Mouse (Mus musculus): ENCODE data around the gene Gm11627. TPM values are rescaled to one million over a fixed set of nuclear protein-coding genes. Genes with fewer than 3 reads are reported as not detected.

Gm11627 gene
- polyA plus RNA-seq (2014; fragmentation: Illumina TruSeq; extraction: RNeasy Lipid Tissue Mini Kit (QIAGEN cat#74804); ENCODE audit: low read depth, low replicate concordance) = 1.8 TPM

GRCm38 (mm10) chr11:102579165-102580033 lies at the start of gene Gm11627:
Gene Gm11627 (minus strand): TSS chr11:102579461.

GRCm38 (mm10) chr11:102604010-102604584 lies 24.8 kb upstream of the Gm11627 start, which contains the start of gene Fzd2:
Gene Fzd2 (plus strand): TSS chr11:102604396.

GRCm38 (mm10) chr11:102556031-102556715 lies 23.1 kb downstream of the Gm11627 start, which contains the start of gene Gpatch8:
Gene Gpatch8 (minus strand): TSS chr11:102556392.

Other genes with a start within 250 kb of the Gm11627 start
- gene Slc4a1, start 213.3 kb downstream of the Gm11627 start, polyA plus RNA-seq (2014; fragmentation: Illumina TruSeq; extraction: RNeasy Lipid Tissue Mini Kit (QIAGEN cat#74804); ENCODE audit: low read depth, low replicate concordance) = 8.4 TPM
- gene Rundc3a, start 186.1 kb downstream of the Gm11627 start, polyA plus RNA-seq (2014; fragmentation: Illumina TruSeq; extraction: RNeasy Lipid Tissue Mini Kit (QIAGEN cat#74804); ENCODE audit: low read depth, low replicate concordance) = not detected
- 21.5 TPM for gene Slc25a39, start 171.5 kb downstream of the Gm11627 start, polyA plus RNA-seq (2014; fragmentation: Illumina TruSeq; extraction: RNeasy Lipid Tissue Mini Kit (QIAGEN cat#74804); ENCODE audit: low read depth, low replicate concordance)
- gene Grn, start 149.1 kb downstream of the Gm11627 start, polyA plus RNA-seq (2014; fragmentation: Illumina TruSeq; extraction: RNeasy Lipid Tissue Mini Kit (QIAGEN cat#74804); ENCODE audit: low read depth, low replicate concordance) = 8.7 TPM
- not detected for gene Fam171a2, start 131.8 kb downstream of the Gm11627 start, polyA plus RNA-seq (2014; fragmentation: Illumina TruSeq; extraction: RNeasy Lipid Tissue Mini Kit (QIAGEN cat#74804); ENCODE audit: low read depth, low replicate concordance)
- gene Itga2b, start 109.3 kb downstream of the Gm11627 start, polyA plus RNA-seq (2014; fragmentation: Illumina TruSeq; extraction: RNeasy Lipid Tissue Mini Kit (QIAGEN cat#74804); ENCODE audit: low read depth, low replicate concordance) = not detected
- 12.1 TPM for gene Gpatch8, start 23.1 kb downstream of the Gm11627 start, polyA plus RNA-seq (2014; fragmentation: Illumina TruSeq; extraction: RNeasy Lipid Tissue Mini Kit (QIAGEN cat#74804); ENCODE audit: low read depth, low replicate concordance)
- gene Fzd2, start 24.9 kb upstream of the Gm11627 start, polyA plus RNA-seq (2014; fragmentation: Illumina TruSeq; extraction: RNeasy Lipid Tissue Mini Kit (QIAGEN cat#74804); ENCODE audit: low read depth, low replicate concordance) = 0.73 TPM
- gene Meioc, start 84.3 kb upstream of the Gm11627 start, polyA plus RNA-seq (2014; fragmentation: Illumina TruSeq; extraction: RNeasy Lipid Tissue Mini Kit (QIAGEN cat#74804); ENCODE audit: low read depth, low replicate concordance) = 0.32 TPM
- gene Ccdc43, start 118.3 kb upstream of the Gm11627 start, polyA plus RNA-seq (2014; fragmentation: Illumina TruSeq; extraction: RNeasy Lipid Tissue Mini Kit (QIAGEN cat#74804); ENCODE audit: low read depth, low replicate concordance) = 38.3 TPM
- gene Adam11, start 182.0 kb upstream of the Gm11627 start, polyA plus RNA-seq (2014; fragmentation: Illumina TruSeq; extraction: RNeasy Lipid Tissue Mini Kit (QIAGEN cat#74804); ENCODE audit: low read depth, low replicate concordance) = not detected
- 7.6 TPM for gene Gjc1, start 240.2 kb upstream of the Gm11627 start, polyA plus RNA-seq (2014; fragmentation: Illumina TruSeq; extraction: RNeasy Lipid Tissue Mini Kit (QIAGEN cat#74804); ENCODE audit: low read depth, low replicate concordance)